Mouse (Mus musculus): ENCODE measurements around the gene Gm20683. TPM values are rescaled to one million over a fixed set of nuclear protein-coding genes. Genes with fewer than 3 reads are reported as not detected.
"Not testable (repeated sequence)": the region's sequence is repeated elsewhere in the genome, so short reads cannot be mapped to it uniquely, and the experiment has no call there.

Gm20683 gene
- polyA plus RNA-seq, 1 experiment from 2014 or later: 1.6 TPM

DNA sequence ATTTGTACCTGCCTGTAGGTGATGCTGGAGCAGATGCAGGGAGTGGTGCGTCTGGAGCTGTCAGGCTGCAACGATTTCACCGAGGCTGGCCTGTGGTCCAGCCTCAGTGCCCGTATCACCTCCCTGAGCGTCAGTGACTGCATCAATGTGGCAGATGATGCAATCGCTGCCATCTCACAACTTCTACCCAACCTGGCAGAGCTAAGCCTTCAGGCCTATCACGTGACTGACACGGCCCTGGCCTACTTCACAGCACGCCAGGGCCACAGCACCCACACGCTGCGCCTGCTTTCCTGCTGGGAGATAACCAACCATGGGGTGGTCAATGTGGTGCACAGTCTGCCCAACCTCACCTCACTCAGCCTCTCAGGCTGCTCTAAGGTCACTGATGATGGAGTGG, 23.9 kb downstream of the Gm20683 start:
- 77% methylated on average over 11 of the region's 11 CpGs for WGBS
- no peak overlapping the region for H3K9ac ChIP-seq (ENCODE audit: low read length)
- no peaks in the 10 kb centered on the region for H3K4me1 ChIP-seq (replicated peaks; ENCODE audit: control insufficient read depth, insufficient read depth, low read length)
- no peaks in the 10 kb centered on the region for H3K9me3 ChIP-seq (ENCODE audit: control insufficient read depth, low read length)
- DNase-seq (ENCODE audit: low spot score) (no peak), ATAC-seq (replicated peaks; ENCODE audit: low FRiP score, low TSS enrichment, low read depth) (no peak)
- no peak overlapping the region for H3K4me3 ChIP-seq (ENCODE audit: low read depth, low read length)
- H3K27ac ChIP-seq (ENCODE audit: low read depth): no peak overlapping the region
- no peak overlapping the region for H3K4me2 ChIP-seq (ENCODE audit: low read length)
- no peaks in the 10 kb centered on the region for H3K36me3 ChIP-seq (ENCODE audit: control insufficient read depth, insufficient read depth, low read length)
- H3K27me3 ChIP-seq (replicated peaks; ENCODE audit: control insufficient read depth, insufficient read depth, low read length): peaks cover 43% of the 10 kb centered on the region

DNA sequence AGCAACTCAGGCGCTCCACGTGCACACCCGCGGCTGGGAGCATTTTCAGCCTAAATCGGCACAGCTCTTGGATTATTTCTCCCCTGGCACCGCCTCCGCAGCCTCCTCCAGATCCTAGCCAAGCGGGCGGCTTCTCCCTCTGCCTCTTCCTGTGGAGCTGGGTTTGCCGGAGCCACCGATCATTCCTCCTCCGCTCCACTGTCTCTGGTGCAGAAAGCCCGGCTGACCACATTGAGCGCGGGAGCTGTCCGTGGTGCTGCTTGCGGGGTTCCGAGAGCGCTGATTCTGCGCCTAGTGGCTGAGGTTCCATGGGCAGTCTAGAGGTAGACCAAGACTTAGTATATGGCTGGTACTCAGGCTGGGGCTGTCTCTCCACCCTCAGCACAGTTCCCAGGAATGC, 28.1 kb downstream of the Gm20683 start:
- peak; percentile 37; the same call in 1 of the 2 replicates for ATAC-seq (replicated peaks; ENCODE audit: low FRiP score, low TSS enrichment, low read depth)
- Histone ChIP-seq H3K27me3 (replicated peaks; ENCODE audit: control insufficient read depth, insufficient read depth, low read length) (peaks cover 40% of the 10 kb centered on the region), H3K4me3 (ENCODE audit: low read depth, low read length) (no peak overlapping the region), H3K9me3 (ENCODE audit: control insufficient read depth, low read length) (no peaks in the 10 kb centered on the region), H3K4me2 (ENCODE audit: low read length) (no peak overlapping the region; the same call in 1 of the 2 replicates), H3K4me1 (replicated peaks; ENCODE audit: control insufficient read depth, insufficient read depth, low read length) (peaks cover 11% of the 10 kb centered on the region), H3K9ac (ENCODE audit: low read length) (no peak overlapping the region), H3K36me3 (ENCODE audit: control insufficient read depth, insufficient read depth, low read length) (no peaks in the 10 kb centered on the region), H3K27ac (ENCODE audit: low read depth) (no peak overlapping the region)
- DNase-seq (ENCODE audit: low spot score): peak; percentile 99
- WGBS: 3% methylated on average over 20 of the region's 20 CpGs

GRCm38 (mm10) chr17:25810890-25811289, 30.7 kb downstream of the Gm20683 start:
- 84% methylated on average over 4 of the region's 4 CpGs for WGBS
- no peak for DNase-seq (ENCODE audit: low spot score)
- Histone ChIP-seq H3K36me3 (ENCODE audit: control insufficient read depth, insufficient read depth, low read length) (no peaks in the 10 kb centered on the region), H3K27ac (ENCODE audit: low read depth) (no peak overlapping the region), H3K27me3 (replicated peaks; ENCODE audit: control insufficient read depth, insufficient read depth, low read length) (peaks cover 34% of the 10 kb centered on the region), H3K9ac (ENCODE audit: low read length) (no peak overlapping the region), H3K4me2 (ENCODE audit: low read length) (no peak overlapping the region), H3K4me3 (ENCODE audit: low read depth, low read length) (no peak overlapping the region), H3K4me1 (replicated peaks; ENCODE audit: control insufficient read depth, insufficient read depth, low read length) (peaks cover 12% of the 10 kb centered on the region), H3K9me3 (ENCODE audit: control insufficient read depth, low read length) (no peaks in the 10 kb centered on the region)
- ATAC-seq (replicated peaks; ENCODE audit: low FRiP score, low TSS enrichment, low read depth): no peak

DNA sequence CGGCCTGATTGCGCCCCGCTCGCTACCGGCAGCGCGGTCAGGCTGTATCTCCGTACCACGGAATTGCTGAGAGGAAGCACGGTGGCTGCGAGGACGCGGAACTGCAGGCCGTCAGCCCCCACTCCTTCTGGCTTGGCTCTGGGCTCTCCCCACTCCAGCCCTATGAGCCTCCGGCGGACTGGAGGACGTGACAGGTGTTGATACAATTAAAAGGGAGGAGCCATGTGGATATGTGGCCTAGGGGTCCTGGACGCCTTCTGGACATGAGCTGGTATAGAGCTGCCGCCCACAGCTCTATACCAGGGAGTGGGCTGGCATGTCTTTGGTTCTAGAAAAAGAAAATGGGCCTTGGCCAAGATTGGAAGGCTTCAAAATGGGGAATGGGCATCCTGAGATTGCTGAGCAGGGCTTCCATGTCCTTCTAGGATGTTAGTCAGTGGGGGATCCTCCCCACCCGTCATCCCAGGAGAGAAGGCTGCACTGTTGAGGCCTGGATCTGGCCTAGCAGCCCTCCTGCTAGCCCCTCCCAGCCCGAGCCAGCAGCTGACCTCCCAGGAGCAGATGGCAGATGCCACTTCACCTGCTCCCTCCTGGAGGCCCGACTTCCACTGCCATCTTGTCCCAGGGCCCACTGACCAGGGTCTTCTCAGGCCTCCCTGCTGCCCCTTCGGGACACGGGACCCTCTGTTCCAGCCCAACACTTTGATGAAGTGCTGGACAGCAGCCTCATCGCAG, 31.8 kb downstream of the Gm20683 start:
- H3K27me3 ChIP-seq (replicated peaks; ENCODE audit: control insufficient read depth, insufficient read depth, low read length): peaks cover 34% of the 10 kb centered on the region
- H3K4me1 ChIP-seq (replicated peaks; ENCODE audit: control insufficient read depth, insufficient read depth, low read length): peaks cover 12% of the 10 kb centered on the region
- H3K4me3 ChIP-seq (ENCODE audit: low read depth, low read length): peak overlapping the region; percentile 60
- H3K36me3 ChIP-seq (ENCODE audit: control insufficient read depth, insufficient read depth, low read length): no peaks in the 10 kb centered on the region
- ATAC-seq (replicated peaks; ENCODE audit: low FRiP score, low TSS enrichment, low read depth): no peak
- no peak overlapping the region for H3K27ac ChIP-seq (ENCODE audit: low read depth)
- no peak for DNase-seq (ENCODE audit: low spot score)
- WGBS: 4% methylated on average over 21 of the region's 25 CpGs
- peak overlapping the region; percentile 96 for H3K4me2 ChIP-seq (ENCODE audit: low read length)
- H3K9ac ChIP-seq (ENCODE audit: low read length): peak overlapping the region; percentile 53
- no peaks in the 10 kb centered on the region for H3K9me3 ChIP-seq (ENCODE audit: control insufficient read depth, low read length)

DNA sequence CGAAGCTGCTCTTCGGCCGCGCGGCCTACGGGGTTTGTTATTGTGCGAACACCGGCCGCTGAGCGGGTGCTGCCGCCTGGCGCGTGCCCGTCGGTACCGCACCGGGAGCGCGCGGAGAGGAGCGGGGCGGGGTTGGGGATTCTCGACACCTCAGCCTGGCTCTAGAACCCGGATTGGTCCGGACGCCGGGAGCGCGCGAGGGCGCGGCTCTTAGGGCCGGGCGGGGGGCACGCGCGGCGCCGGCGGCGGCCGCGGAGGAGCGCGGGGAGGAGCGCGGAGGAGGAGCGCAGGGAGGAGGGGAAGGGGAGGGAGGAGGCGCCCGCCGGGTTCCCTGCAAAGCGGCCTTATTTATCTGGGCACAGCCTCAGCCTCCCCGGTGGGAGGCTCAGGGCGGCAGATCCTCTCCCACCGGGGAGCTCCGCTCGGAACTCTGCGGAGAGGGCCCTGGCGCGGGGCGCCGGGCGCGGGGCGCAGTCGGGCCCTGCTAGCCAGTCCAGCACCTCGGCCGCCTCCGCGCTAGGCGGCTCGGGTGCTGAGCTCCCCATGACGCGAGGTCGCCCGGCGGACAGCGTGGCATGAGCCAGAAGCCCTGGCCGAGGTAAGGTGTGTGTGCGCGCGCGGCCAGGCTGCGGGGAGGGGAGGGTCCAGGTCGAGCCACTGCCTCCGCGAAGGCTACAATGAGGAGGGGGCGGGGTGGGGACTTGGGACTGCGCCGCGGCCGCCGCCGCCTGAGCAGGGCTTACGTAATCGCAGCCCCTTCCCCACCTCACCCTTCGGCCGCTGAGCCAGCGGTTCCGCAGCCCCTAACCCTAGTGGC, 32.6 kb downstream of the Gm20683 start, which contains the start of gene Fbxl16:
TSS of gene Fbxl16 (plus strand) at position 297 of the 817 bp plus-strand sequence.
- WGBS: under 1% methylated on average over 89 of the region's 100 CpGs
- Histone ChIP-seq H3K36me3 (ENCODE audit: control insufficient read depth, insufficient read depth, low read length) (no peaks in the 10 kb centered on the region), H3K4me3 (ENCODE audit: low read depth, low read length) (peak within 1 kb of the TSS; percentile 60), H3K4me1 (replicated peaks; ENCODE audit: control insufficient read depth, insufficient read depth, low read length) (peaks cover 12% of the 10 kb centered on the region), H3K4me2 (ENCODE audit: low read length) (peak within 1 kb of the TSS; percentile 96), H3K9me3 (ENCODE audit: control insufficient read depth, low read length) (no peaks in the 10 kb centered on the region), H3K27me3 (replicated peaks; ENCODE audit: control insufficient read depth, insufficient read depth, low read length) (peaks cover 34% of the 10 kb centered on the region), H3K9ac (ENCODE audit: low read length) (peak within 1 kb of the TSS; percentile 53), H3K27ac (ENCODE audit: low read depth) (no peak within 1 kb of the TSS)
- peak; percentile 84 for DNase-seq (ENCODE audit: low spot score)
- peak; percentile 69 for ATAC-seq (replicated peaks; ENCODE audit: low FRiP score, low TSS enrichment, low read depth)

- DNase-seq (ENCODE audit: low spot score) (no peak), ATAC-seq (replicated peaks; ENCODE audit: low FRiP score, low TSS enrichment, low read depth) (no peak)
- Histone ChIP-seq H3K9ac (ENCODE audit: low read length) (no peak overlapping the region), H3K9me3 (ENCODE audit: control insufficient read depth, low read length) (no peaks in the 10 kb centered on the region), H3K27me3 (replicated peaks; ENCODE audit: control insufficient read depth, insufficient read depth, low read length) (peaks cover 34% of the 10 kb centered on the region), H3K4me1 (replicated peaks; ENCODE audit: control insufficient read depth, insufficient read depth, low read length) (peaks cover 12% of the 10 kb centered on the region), H3K36me3 (ENCODE audit: control insufficient read depth, insufficient read depth, low read length) (no peaks in the 10 kb centered on the region), H3K27ac (ENCODE audit: low read depth) (no peak overlapping the region), H3K4me3 (ENCODE audit: low read depth, low read length) (no peak overlapping the region), H3K4me2 (ENCODE audit: low read length) (peak overlapping the region; percentile 96)
- WGBS: 47% methylated on average over 5 of the region's 5 CpGs
Observed at GRCm38 (mm10) chr17:25808028-25808427, 33.5 kb downstream of the Gm20683 start.

DNA sequence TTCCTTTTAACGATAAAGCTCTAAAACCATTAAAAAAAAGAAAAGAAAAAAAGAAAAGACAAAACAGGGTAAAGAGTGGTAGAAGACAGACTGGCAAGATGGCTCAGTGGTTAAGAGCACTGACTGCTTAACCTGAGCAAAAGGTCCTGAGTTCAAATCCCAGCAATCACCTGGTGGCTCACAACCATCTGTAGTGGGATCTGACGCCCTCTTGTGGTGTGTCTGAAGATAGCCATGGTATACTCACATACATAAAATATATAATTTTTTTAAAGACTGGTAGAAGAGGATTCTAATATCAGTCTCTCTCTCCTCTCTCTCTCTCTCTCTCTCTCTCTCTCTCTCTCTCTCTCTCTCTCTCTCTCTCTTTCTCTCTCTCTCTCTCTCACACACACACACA, 34.1 kb downstream of the Gm20683 start:
- H3K27ac ChIP-seq (ENCODE audit: low read depth); H3K9me3 ChIP-seq (ENCODE audit: control insufficient read depth, low read length); H3K4me3 ChIP-seq (ENCODE audit: low read depth, low read length); DNase-seq (ENCODE audit: low spot score); ATAC-seq (replicated peaks; ENCODE audit: low FRiP score, low TSS enrichment, low read depth); H3K36me3 ChIP-seq (ENCODE audit: control insufficient read depth, insufficient read depth, low read length); H3K9ac ChIP-seq (ENCODE audit: low read length); H3K4me2 ChIP-seq (ENCODE audit: low read length): not testable (repeated sequence)
- peaks cover 12% of the 10 kb centered on the region for H3K4me1 ChIP-seq (replicated peaks; ENCODE audit: control insufficient read depth, insufficient read depth, low read length)
- 44% methylated on average over 2 of the region's 2 CpGs for WGBS
- H3K27me3 ChIP-seq (replicated peaks; ENCODE audit: control insufficient read depth, insufficient read depth, low read length): peaks cover 28% of the 10 kb centered on the region

GRCm38 (mm10) chr17:25806507-25806906, 35.1 kb downstream of the Gm20683 start:
- WGBS: 78% methylated on average over 4 of the region's 4 CpGs
- Histone ChIP-seq H3K36me3 (ENCODE audit: control insufficient read depth, insufficient read depth, low read length) (no peaks in the 10 kb centered on the region), H3K9me3 (ENCODE audit: control insufficient read depth, low read length) (no peaks in the 10 kb centered on the region), H3K4me1 (replicated peaks; ENCODE audit: control insufficient read depth, insufficient read depth, low read length) (peaks cover 12% of the 10 kb centered on the region), H3K4me2 (ENCODE audit: low read length) (no peak overlapping the region), H3K27ac (ENCODE audit: low read depth) (no peak overlapping the region), H3K27me3 (replicated peaks; ENCODE audit: control insufficient read depth, insufficient read depth, low read length) (peaks cover 30% of the 10 kb centered on the region), H3K4me3 (ENCODE audit: low read depth, low read length) (no peak overlapping the region), H3K9ac (ENCODE audit: low read length) (no peak overlapping the region)
- ATAC-seq (replicated peaks; ENCODE audit: low FRiP score, low TSS enrichment, low read depth) (no peak), DNase-seq (ENCODE audit: low spot score) (no peak)

Data from intestine, embryonic 14.5 days (tissue).